Mouse (Mus musculus) cerebellum, adult 8-10 months (tissue): Measurements from ENCODE around the gene Gpr22.

Source experiments
- DNase-seq: peaks from one replicate; pipeline ENCODE4 v3.0.0; 2022

Gpr22 gene

GRCm38 (mm10) chr12:31665999-31666398, 47.7 kb downstream of the Gpr22 start:
- no peak for DNase-seq
